Mouse (Mus musculus): ENCODE data around the gene Pla2g7. TPM values are rescaled to one million over a fixed set of nuclear protein-coding genes. Genes with fewer than 3 reads are reported as not detected.

Gene Pla2g7
- polyA plus RNA-seq, 1 experiment = 55.9 TPM

DNA sequence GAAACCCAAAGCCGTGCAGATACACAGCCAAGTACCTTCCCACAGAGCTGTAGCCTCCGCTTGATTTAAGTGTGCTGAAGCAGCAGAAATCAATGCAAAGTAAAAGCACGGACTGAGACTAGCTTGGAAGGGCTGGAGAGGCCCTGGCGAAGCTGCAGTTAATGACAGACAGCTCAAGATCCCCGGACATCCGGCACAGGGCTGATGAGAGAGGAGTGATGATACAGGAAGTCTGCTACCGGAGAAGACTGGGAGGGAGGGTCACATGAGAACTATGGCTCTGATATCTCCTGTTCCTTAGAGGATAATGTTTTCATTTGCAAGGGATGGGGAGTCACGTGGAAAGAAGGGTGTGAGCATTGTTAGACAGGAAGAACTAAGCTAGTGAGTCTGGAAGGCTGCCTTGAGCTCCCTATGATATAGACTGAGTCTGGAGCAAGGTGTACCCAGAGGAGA is 13.1 kb downstream of the Pla2g7 start:
- DNase-seq (ENCODE audit: low spot score) = no peak

DNA sequence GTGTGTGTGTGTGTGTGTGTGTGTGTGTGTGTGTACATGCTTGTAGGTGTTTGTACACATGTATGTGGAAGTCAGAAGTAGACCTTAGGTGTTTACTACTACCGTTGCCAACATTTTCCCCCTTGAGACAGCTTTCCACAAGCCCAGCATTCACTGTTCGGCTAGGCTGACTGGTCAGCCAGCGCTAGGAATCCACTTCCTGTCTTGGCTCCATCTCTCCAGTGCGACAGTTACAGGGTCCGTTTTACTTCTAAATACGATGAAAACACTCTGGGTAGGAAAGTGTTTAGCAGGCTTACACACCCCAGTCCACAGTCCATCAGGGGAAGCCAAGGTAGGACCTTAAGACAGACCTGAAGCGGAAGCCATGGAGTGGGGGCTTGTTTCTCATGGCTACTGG is 16.9 kb downstream of the Pla2g7 start:
- no peak for DNase-seq (ENCODE audit: low spot score)

DNA sequence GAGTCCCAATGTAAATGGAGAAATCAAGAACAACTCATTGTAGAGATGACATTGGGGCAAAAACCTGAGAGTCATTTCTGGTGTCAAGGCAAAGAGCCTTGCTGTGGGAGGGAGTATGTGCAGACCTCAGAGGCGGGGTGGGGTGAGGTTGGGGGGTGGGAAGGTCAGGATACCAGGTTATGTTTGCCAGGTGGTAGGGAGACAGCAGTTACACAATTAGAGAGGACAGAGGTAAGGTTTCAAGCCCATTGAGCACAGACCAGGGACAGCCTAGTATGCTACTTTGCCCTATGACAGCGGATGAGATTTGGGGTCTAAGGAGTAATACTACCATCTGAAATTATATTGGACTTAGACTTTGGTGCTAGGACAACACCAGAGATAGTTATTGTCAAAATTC is 19.4 kb downstream of the Pla2g7 start:
- no peak for DNase-seq (ENCODE audit: low spot score)

DNA sequence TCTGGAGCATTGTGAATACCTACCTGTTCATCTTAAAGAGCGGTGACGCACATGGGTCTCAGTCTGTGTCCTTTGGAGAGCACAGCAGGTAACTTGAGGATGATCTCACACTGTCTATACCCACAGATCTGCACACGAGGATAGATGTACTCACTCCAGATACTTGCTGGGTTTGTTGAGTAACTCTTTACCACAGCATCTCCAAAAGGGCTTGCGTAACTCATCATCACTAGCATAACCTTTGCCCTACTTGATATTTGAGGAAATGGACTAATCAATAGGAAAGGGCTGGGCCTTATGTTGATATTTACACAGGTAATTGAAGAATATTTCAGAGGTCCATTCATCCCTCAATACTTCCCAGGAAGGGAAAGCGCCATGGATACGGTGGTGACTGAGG is 21.9 kb downstream of the Pla2g7 start:
- DNase-seq (ENCODE audit: low spot score) = no peak

DNA sequence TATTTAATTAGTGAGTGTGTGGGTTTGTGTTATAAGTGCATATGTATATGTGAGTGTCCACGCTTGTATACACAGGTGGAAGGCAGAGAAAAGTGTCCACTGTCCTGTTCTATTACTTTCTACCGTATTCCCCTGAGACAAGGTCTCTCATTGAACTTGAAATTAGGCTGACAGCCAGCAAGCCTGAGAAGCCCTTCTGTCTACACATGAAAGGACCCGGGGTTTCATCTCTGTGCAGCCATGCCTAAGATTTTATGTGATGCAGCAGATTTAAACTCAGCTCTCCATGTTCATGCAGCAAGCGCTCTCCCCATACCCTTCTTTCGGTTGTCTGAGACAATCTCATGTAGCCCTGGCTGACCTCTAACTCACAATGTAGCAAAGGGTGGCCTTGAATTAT is 22.6 kb downstream of the Pla2g7 start:
- DNase-seq (ENCODE audit: low spot score) = no peak

DNA sequence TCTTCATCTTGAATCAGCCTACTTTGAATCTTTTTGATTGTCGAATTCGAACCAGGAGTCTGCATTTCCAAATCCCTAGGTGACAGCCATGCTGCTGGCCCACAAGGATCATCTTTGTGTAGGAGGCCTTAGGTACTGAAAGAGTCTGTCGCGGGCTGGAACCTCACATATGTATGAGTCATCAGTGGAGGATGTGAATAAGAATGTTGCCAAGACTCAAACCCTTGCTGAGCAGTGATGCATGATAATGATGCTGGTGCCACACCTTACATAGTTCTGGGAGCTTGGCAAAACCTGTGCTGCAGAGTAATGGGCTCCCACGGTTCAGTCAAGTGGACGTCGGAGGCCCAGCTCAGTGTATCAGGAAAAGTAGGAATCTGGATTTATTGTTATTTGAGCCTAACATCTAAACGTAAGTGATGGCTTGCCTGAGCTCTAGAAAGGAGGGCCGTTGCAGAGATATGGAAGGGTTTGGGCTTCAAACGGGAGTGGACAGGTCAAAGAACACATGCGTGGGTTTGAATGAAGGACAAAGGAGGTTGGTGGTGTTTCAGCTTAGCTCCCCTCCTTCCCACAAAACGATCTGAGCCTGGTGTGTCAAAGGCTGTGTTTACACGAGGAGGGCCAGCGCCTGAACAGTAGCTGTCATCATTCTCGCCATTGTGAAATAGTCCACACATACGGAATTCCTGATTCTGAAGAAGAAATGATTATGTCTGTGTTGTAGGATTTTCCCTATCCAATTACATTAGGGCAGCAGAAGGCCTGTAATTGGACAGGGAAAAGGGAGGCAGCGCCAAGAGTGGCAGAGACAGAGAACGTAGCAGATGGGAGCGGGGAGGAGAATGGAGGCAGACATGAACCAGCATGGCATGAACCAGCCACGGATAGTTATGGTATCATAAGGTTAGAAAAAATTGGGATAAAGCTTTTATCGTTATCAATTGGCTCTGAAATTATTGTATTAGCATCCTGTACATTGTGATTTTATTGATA is 24.7 kb downstream of the Pla2g7 start:
- no peak for DNase-seq (ENCODE audit: low spot score)

DNA sequence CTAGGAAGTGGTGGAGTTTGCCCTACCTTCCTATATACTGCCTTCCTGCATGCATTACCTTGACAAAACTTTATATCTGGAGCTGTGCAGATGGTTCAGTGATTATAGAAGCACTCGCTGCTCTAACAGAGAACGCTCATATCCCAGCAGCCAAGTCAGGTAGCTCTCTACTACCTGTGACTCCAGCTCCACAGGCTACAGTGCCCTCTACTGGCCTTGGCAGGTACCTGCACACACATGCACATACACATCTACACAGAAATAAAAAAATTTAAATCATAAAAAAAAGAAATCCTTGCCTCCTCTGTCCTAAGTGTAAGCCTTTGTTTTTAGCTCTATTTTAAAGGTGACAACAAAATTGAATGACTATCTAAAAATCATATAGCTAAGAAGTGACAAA is 29.8 kb downstream of the Pla2g7 start:
- no peak for DNase-seq (ENCODE audit: low spot score)

DNA sequence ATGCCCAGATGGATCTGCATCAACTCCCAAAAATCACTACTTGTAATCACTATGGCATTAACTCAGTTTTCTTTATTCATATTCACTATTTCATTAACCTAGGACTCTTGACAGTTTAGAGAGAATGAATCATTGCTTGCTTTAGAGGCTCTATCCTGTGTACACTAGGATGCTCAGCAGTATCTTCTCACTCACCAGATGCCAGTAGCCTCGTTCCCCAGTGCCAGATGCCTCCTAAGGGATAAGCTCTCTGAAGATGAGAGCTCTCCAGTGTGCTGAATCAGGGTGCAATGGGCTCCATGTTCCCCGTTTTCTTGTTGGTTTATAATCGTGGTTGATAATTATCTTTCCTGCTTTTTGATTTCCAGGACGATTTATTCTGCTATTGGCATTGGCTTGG is 30.8 kb downstream of the Pla2g7 start:
- DNase-seq (ENCODE audit: low spot score) = no peak

DNA sequence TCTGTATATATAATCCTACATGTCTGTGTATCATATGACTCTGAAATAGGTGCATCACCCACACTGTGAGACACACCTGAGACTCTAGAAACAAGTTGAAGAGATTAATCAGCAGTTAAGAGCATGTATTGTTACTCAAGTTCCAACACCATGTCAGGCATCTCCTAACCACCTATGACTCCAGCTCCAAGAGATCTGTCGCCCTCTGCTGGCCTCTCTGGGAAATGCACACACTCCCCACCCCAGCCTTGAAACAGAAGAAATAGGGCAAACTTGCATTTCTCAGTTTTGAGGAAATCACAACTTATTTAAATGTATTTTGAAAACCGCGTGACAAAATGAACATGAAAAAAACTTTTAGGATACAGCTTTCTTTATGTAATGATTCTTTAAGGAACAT is 38.8 kb downstream of the Pla2g7 start:
- DNase-seq (ENCODE audit: low spot score) = peak; percentile 55

DNA sequence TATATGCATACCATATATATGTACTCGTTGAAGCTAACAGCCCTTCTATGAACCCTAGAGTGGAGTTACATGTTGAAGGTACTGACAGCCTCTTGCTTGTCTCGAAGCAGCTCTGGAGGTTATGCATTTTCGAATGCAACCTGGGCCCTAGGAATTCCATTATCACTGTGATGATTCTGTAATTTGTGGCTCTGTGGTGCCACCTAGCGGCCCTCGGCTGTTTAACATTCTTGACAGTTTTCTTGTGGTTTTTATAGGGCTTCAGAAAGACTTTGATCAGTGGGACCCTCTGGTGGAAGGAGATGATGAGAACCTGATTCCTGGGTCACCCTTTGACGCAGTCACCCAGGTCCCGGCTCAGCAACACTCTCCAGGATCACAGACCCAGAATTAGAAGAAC is 43.7 kb downstream of the Pla2g7 start:
- DNase-seq (ENCODE audit: low spot score) = no peak

DNA sequence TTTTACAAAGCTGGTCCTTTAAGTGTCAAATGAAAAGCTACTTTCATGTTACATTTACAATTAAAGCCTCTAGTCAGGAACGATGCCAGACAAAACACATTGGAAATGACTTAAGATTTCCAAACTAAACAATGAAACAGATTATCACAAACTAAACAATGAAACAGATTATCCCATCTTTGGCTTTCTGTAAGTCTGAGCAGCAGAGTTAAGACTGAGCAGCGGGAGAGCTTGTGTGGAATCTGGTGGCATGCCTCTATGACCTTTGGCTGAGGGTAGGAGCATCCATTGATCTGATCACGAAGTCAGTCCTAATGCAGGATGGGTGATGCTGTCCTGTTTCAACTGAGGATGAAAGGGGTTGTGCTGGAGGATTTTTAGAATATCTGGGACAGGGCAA is 44.3 kb downstream of the Pla2g7 start:
- DNase-seq (ENCODE audit: low spot score) = no peak

DNA sequence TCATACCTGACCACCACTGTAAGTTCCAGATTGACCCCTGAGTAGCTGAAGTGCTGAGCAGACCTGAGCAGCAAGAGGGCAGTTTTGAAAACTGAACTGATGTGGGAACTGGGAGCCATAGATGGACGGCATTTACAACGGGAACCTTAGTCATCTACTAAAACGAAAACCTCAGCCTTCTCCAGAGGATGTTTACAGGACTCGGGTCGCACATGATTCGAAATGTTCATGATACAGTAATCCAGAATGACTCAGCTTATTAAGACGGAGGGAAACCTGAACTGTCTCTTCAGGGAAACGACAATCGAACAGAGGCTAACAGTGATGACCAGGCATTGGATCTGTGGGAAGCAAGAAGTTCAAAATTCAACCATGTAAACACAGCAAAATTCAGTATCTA is 51.3 kb downstream of the Pla2g7 start:
- DNase-seq (ENCODE audit: low spot score) = no peak

DNA sequence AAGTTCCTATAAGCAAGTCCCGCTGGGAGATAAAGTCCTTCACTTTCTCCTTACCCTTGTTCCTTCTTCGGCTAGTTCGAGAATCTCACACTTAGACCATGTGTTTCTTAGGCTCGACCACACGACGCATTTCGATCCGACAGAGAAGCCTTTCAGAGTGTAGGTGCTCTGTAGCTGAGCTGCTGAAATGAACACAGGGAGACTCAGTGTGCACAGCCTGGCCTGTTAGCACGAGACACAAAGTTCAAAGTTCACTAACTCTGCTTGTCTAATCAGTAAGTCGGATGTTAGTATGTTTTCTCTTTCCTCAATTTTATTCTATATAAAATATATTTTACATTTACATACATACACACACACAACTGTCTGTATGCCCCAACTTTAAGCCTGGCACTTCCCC is 54.2 kb downstream of the Pla2g7 start:
- DNase-seq (ENCODE audit: low spot score) = no peak

DNA sequence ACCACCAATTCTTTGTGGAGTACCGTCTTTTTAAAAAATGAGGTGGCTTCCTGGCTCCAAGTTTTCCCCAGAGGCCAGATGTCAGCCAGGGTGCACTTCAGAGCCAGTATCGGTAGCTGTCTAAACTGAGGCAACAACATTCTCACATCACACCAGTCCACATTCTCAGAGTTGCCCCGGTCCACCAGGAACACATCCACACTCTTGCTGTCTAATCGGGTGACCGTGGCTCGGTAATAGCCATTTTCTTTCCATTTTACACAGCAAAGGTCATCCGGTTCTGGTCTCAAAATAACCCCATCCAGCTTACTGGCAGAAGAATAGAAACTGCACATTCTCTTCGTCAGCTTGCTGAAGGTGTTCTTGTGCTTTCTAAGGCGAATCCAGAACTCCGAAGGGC is 60.3 kb downstream of the Pla2g7 start:
- DNase-seq (ENCODE audit: low spot score) = no peak

DNA sequence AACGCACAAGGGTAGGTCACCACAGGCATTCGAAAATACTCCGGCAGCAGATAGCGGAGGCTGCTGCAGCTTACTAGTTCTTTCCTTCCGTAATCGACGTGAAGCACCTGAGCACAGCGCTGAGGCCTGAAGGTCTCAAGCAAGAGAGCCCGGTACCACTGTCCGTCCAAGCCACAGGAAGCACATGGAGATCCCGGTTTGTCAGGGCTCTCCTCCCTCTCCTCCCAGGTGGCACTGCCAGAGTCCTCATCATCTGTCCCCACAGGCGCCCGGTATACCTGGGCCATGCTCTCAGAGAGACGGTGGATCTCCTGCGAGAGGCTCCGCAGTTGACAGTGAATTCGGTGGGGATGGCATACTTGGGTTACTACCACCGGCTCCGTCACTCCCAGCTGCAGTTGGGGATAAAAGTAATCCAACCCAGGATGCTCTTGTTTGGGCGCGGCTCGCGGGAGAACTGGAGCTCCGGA is 61.2 kb downstream of the Pla2g7 start:
- DNase-seq (ENCODE audit: low spot score) = no peak

DNA sequence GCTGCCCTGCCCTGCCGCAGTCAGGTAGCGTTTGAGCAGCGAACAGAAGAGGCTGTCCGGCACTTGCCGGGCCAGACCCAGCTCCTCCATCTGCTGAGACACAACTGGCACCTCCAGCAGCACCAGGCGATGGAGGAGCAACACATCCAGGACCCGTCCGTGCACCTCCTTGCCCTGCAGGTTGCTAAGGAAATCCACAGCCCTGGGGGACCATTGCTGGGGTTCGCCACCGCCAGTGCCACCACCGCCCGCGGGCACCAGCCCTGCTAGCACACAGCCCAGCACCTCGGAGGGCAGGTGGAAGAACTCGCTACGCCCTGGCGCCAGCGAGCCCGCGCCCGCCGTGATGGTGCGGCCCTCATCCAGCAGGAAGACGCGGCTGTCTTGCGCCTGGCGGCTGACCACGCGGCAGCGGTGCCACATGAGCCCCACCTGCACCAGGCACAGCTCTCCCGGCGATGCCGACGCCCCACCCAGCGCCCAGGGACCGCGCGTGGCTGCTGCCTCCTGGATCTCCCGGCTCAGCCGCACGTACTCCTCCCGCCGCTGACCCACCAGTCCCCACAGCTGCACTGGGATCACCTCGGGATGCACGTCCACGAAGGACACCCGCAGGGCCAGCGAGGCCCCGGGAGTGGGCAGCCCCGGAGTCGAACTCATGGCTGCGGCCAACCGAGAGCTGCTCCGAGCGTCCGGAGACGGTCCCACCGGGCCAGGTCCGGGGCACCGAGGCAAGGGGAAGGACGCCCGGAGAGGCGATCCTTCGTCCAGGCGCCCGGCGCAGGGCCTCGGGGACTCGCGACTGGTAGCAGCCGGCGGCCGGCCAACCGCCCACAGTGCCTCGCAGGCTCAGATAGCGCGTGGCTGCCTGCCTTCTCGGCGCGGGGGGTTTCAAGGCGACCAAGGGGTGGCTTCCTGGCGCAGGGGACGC is 61.9 kb downstream of the Pla2g7 start, which contains the start of gene Tdrd6:
Tdrd6 (minus strand) TSS at position 804 of the 931 bp plus-strand sequence.
- peak; percentile 26 for DNase-seq (ENCODE audit: low spot score)

DNA sequence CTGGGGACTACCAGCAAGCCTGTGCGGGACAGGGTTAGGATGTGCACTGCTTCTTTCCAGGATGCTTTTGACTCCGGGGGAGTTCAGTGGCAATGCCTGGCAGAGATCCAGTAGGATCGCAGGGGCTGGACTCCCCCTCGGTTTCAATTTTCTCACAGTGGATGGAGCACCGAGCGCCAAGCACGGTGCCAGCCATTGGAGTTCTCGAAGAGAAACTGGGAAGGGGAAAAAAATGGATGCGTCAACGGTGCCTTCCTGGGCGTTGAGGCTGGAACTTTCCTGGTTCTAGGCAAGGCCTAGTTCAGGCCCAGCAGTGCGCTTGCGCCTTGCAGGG is 62.5 kb downstream of the Pla2g7 start:
- no peak for DNase-seq (ENCODE audit: low spot score)

DNA sequence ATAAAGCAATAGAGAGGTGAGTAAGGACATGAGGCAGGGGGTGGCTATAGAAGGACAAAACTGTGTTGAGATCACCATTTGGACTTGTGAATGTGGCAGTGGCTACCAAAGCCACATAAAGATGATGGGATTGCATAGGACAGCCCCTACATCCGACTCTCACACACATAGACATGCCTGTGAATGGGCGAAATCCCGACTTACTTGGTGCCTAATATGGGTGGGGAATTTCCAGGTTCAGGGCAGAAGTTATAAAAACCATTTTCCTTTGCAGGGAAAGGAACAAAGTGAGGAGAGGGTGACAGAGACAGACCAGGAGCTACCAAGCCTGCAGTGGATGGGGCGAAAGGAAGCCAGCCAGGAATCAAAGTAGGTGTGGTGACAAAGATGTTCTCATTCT is 69.2 kb downstream of the Pla2g7 start:
- DNase-seq (ENCODE audit: low spot score) = no peak

DNA sequence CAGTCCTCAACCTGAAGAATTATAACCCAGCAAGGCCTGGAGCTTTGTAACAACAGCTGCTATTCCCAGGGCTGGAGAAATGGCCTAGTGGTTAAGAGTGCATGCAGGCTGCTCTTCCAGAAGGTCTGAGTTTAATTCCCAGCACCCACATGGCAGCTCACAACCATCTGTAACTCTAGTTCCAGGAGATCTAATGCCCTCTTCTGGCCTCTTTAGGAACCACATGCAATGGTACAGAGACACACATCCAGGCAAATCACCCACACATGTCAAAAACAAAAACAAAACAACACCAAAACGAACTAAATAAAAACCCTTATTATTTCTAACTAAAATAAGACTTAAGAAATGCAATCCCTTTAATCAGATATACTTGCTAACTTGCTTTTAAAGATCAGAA is 72.9 kb downstream of the Pla2g7 start:
- DNase-seq (ENCODE audit: low spot score) = no peak

DNA sequence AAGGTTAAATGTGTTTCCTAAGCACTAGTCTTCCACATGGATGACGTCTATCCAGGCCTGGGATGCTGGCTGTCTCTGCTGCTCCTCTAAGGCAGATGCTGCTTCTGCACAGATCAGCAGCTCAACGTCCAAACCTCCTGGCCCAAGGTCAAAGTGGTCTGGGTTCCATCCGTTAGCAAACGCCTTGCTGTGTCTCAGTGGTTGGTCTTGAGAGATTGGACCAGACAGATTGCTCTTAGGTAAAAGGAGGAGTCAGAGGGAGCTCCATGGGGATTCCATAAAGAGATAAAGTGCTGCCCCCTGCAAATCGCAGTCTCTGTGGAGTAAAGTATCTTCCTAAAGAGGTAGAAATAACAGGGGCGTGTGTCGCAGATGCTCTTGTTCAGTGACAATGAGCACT is 75.3 kb downstream of the Pla2g7 start:
- DNase-seq (ENCODE audit: low spot score) = no peak

DNA sequence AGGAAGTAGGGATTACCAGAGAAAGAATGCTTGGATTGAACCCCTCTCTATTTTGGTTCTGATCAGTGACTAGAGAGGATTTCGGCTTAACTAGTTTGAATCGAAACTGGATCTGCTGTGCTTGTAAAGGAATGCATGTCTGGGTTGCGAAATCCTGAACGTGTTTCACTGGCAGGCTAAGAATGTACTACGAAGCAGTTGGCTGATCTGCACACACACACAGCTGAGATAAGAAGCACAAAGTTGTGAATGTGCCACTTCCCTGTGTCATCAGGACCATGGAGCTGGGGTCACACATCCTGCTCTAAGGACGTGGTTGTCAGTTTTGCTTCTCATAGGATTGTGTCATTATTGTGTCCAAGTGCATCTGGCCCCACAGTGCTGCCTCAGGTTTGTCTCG is 76.5 kb downstream of the Pla2g7 start:
- DNase-seq (ENCODE audit: low spot score) = no peak

DNA sequence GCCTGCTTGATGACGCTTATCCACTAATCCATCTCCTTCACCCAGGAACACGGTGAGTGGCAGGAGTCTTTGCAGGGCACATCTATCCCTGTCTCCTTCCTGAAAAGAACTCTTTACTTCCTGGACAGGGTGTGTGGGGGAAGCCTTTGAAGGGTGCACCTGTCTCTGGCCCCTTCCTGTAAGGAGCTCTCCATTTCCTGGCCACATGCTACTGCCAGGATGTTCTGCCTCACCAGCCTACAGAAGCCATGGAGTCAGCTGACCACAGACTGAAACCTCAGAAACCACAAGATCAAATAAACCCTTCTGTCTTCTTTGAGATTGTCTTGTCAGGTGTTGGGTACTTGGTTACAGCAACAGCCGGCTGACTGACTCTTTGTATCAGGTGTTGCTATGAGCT is 77.2 kb downstream of the Pla2g7 start:
- DNase-seq (ENCODE audit: low spot score) = no peak

DNA sequence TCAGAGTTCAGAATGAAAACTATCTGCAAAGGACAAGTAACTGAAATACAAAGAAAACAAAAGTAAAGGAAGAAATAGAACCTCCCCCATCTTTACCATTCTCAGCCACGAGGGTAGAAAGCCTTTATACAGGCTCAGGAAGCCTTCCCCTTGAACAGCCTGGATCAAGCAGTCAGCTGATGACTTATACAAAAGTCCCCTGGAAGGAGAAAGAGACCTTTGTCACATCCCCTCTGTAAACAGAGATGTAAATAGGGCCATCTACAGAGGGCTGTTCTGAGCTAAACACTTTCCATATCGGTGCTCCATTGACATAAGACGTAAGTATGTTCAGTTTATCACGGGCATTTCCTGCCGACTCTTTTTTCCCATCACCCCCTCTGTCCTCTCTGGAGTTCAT is 79.0 kb downstream of the Pla2g7 start:
- no peak for DNase-seq (ENCODE audit: low spot score)
